Mouse (Mus musculus): ENCODE results near the gene Fkbp4.

The Fkbp4 gene

DNA sequence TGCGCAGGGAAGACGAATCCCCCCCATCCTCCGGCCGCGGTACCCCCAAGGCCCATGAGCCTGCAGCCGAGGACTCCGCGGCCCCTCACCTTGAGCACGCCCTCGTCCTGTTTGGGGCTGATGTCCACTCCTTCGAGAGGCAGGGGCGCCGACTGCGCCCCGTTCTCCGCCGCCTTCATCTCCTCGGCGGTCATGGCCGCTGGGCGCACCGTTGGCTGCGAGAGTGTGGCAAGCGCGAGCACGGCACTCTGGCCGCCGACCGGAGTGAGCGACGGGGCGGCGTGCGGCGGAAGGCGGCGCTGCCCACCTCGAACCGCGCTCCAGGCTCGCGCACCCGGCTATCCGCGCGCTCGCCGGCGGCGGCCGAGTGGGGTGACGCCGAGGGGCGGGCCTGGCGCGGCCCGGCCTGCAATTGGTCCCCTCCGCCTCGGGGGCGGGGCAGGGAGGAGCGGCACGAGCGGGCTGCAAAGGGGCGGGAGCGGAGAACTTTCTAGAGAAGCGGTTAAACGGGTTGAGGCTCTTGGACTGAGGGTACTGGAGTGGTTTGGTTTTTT, at the start of gene Fkbp4:
Gene Fkbp4, minus strand, starts transcription at position 361 of the 554 bp plus-strand sequence.
- peak; percentile 95 for DNase-seq

- no peak for DNase-seq
These were observed 49.3 kb upstream of the Fkbp4 start for GRCm38 (mm10) chr6:128487736-128488135.

DNA sequence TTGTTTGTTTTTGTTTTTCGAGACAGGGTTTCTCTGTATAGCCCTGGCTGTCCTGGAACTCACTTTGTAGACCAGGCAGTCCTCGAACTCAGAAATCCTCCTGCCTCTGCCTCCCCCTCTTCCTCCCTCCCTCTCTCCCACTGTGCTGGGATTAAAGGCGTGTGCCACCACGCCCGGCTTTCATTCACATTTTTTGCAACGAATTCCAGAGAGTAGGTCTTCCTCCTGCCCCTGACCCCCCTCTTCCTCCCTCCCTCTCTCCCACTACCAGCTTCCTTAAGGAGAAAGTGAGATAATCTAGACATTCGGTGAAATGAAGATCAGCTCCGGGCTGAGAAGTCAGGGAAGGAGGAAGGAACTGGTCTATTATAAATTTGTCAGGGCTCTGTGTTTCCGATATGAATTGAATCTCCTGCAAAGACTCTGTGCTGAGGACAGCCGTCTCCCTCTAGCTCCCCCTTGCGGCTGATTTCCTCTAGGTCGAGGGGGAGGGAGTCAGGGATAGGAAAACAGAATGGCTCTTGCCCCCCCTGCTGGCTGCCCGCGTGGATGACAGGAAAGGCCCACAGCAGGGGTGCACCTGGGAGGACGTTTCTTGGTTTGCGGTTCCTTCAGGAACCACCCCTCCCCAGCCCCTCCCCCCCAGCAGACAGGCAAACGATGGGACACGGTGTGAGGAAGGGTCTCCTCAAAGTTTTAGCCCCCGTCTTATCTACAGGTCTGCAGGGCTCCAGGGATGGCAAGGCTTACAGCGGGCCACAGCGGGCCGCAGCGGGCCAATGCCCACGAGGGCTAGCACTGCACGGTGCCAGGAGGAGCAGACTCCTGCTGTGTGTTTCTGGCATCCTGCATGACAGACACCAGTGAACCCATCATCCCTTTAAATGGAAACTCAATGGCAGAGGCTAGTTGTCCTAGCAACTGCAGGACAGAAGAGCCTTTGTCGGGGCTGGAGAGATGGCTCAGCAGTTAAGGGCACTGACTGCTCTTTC, 41.3 kb upstream of the Fkbp4 start:
- DNase-seq: peak; percentile 93

DNA sequence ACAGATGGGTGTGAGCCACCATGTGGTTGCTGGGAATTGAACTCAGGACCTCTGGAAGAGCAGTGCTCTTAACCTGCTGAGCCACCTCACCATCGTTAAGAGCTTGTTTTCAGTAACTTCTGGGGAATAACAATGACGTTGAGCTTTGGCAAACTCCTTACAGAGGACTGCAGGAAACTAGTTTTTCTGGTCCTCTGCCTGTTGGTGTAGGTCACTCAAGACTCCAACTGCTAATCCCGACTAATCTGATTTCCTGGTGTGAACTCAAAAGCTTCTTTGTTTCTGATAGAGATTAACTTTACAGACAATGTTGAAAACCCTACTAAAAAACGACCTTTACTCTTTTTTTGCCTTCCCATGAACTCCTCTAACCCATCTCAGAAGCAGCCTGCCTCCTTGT, 39.0 kb upstream of the Fkbp4 start:
- DNase-seq: no peak

GRCm38 (mm10) chr6:128474112-128474511, 35.6 kb upstream of the Fkbp4 start:
- DNase-seq: no peak

- DNase-seq: no peak
These were observed 31.0 kb upstream of the Fkbp4 start for GRCm38 (mm10) chr6:128469451-128469850.

DNA sequence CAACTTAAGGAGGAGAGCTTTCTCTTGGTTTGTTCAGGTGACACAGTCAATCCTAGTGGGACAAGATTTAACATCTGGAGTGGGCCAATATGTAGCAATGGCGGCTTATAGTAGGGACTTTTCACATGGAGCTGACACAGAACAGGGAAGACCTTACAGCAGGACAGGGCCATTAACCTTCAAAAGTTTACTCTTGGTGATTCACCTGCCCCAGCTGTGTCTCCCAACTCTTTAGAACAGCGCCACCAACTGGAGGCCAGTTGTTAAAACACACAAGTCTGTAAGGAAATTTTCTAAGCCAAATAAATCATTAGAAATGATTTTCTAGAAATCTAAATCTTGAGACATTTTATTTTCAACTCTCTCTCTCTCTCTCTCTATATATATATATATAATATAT, 28.8 kb upstream of the Fkbp4 start:
- no peak for DNase-seq

- no peak for DNase-seq
These were observed 28.1 kb upstream of the Fkbp4 start for GRCm38 (mm10) chr6:128466563-128466962.

- DNase-seq: no peak
These were observed 27.6 kb upstream of the Fkbp4 start for GRCm38 (mm10) chr6:128466043-128466442.

DNA sequence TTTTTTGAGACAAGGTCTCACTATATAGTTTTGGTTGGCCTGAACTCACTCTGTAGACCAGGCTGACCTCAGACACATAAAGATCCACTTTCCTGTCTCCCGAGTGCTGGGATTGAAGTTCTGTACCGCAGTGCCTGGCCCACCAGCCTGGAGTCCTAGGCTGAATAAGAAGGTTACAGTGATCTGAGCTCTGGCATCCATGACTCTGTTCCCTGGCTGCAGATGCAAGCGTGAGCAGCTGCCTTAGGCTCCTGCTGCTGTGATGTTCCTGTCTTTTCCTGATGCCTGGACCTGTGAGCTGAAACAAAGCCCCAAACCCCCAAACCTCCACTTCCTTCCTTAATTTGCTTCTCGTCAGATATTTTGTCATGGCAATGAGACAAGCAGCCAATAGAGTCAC, 26.5 kb upstream of the Fkbp4 start:
- DNase-seq: no peak

- no peak for DNase-seq
These were observed 23.1 kb upstream of the Fkbp4 start for GRCm38 (mm10) chr6:128461606-128462005.

GRCm38 (mm10) chr6:128460729-128461503, 22.4 kb upstream of the Fkbp4 start:
- no peak for DNase-seq

GRCm38 (mm10) chr6:128460321-128460720, 21.8 kb upstream of the Fkbp4 start:
- no peak for DNase-seq

DNA sequence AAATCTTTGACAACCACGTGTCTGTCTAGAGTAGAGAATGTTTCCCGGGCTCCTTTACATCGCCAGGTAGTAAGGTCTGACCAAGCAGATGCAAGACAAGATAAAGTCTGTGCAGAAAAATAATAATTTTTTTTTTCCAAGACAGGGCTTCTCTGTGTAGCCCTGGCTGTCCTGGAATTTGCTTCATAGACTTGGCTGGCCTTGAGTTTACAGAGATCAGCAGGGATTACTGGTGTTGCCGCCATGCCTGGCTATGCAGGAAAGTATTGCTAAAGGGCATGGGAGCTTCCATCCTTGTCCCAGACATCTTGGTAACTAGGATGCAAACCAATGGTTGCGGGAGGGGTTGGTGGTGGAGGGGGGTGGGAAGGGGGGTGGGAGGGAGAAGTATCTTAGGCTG, 18.7 kb upstream of the Fkbp4 start:
- no peak for DNase-seq

- peak; percentile 41 for DNase-seq
These were observed 17.5 kb upstream of the Fkbp4 start for GRCm38 (mm10) chr6:128455835-128456605.

- DNase-seq: no peak
These were observed 8.6 kb upstream of the Fkbp4 start for GRCm38 (mm10) chr6:128447063-128447462.

- DNase-seq: peak; percentile 59
These were observed 7.5 kb upstream of the Fkbp4 start for GRCm38 (mm10) chr6:128445761-128446535.

DNA sequence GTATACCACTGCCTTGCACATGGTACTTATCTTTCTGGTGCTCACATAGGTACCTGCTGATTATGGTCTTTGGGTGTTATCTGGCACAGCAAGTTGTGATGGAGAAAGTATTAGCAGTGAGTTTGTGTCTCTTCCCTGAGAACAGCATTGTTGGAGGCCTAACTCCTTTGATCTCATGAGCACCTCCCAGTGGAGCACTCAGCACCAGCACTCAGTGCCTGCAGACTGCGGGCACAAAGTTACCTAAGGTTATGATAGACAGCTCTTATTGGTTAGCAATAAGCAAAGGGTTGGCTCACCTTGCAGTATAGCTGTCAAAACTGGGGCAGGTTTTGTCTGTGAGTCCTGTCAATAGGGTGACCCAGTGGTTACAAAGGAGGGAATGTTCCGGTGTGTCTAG, 1.8 kb upstream of the Fkbp4 start:
- DNase-seq: no peak

- DNase-seq: no peak
These were observed 429 bp upstream of the Fkbp4 start for GRCm38 (mm10) chr6:128438871-128439341.

DNA sequence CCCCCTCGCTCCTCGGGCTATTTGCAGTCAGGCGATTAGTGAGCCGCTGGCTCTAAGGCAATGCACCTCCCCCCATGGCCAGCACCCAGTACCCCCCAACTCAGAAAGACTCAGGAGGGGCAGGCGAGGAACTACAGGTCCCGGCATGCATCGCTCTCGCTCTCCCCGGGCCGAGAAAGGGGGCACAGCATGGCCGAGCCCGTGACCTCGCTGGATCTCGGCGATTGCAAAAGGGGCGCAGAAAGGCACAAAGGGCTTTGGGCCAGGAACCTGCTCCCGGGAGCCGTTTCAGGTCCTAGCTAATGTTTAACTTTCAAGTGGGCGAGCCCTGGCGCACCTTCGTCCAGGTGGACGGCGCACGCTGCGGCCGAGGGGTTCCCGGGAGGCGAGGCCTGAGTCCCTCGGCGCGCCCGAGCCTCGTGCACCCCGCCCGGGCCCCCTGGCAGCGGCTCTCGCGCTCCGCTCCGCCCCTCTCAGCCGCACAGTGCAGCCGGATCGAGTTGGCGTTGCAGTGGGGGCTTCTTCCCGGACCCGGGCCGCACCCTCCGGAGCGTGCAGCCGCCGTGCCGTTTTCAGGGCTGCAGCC, 653 bp downstream of the Fkbp4 start:
- peak; percentile 58 for DNase-seq

- DNase-seq: no peak
These were observed 1.2 kb downstream of the Fkbp4 start for GRCm38 (mm10) chr6:128437288-128437687.
